Mouse (Mus musculus) hindbrain, embryonic 10.5 days (tissue): Measurements from ENCODE around the gene Nampt. TPM values are rescaled to one million over a fixed set of nuclear protein-coding genes. Genes with fewer than 3 reads are reported as not detected.

Experiments
- DNase-seq: peaks from one replicate; pipeline ENCODE4 v3.0.0-alpha.2; 2017; ENCODE audit warnings: low spot score
- H3K27ac ChIP-seq: fragments of 300-500 bp; sonication (generic); 2 replicates; pipeline ENCODE4 v1.5.1; 2016; ENCODE audit warnings: mild to moderate bottlenecking, moderate library complexity
- H3K27me3 ChIP-seq: fragments of 300-500 bp; sonication (generic); 2 replicates; pipeline ENCODE4 v1.6.1; 2016; ENCODE audit warnings: mild to moderate bottlenecking; ENCODE audit not compliant: poor library complexity, insufficient read depth, severe bottlenecking
- H3K36me3 ChIP-seq: fragments of 300-500 bp; sonication (generic); 2 replicates; pipeline ENCODE4 v1.6.1; 2016; ENCODE audit warnings: mild to moderate bottlenecking, moderate library complexity
- H3K4me1 ChIP-seq: fragments of 300-500 bp; sonication (generic); replicated peaks from 2 replicates; pipeline ENCODE4 v1.6.1; 2016; ENCODE audit warnings: mild to moderate bottlenecking
- H3K4me3 ChIP-seq: fragments of 300-500 bp; sonication (generic); 2 replicates; pipeline ENCODE4 v1.5.1; 2016; ENCODE audit warnings: mild to moderate bottlenecking, moderate library complexity
- H3K9me3 ChIP-seq: fragments of 300-500 bp; sonication (generic); 2 replicates; pipeline ENCODE4 v1.6.1; 2016; ENCODE audit warnings: mild to moderate bottlenecking, moderate library complexity
- WGBS: fragments of 180-500 bp; shearing (Covaris S2); methylation state at CpG from one replicate; pipeline ENCODE4 v1.1.7; 2016; 5-methylcytosine and 5-hydroxymethylcytosine counted together
- polyA plus RNA-seq: library from polyadenylated mRNA; unstranded; fragments of >200 nt; fragmentation: Nextera tagmentation; extraction: Ambion mirVana; gene quantifications from 2 replicates; pipeline ENCODE4 v1.2.1, GENCODE M21; 2016

Nampt gene
- 26.6 and 35.8 TPM in 2 replicates for polyA plus RNA-seq

GRCm38 (mm10) chr12:32819416-32819815, at the start of gene Nampt:
TSS of gene Nampt (plus strand) at chr12:32819545.
- peak; percentile 15 for DNase-seq

GRCm38 (mm10) chr12:32770766-32771165, 48.6 kb upstream of the Nampt start:
- whole genome bisulfite sequencing = 87% methylated on average over 4 of the region's 4 CpGs
- Histone ChIP-seq H3K4me3 (no peak overlapping the region), H3K9me3 (no peaks in the 10 kb centered on the region), H3K36me3 (no peaks in the 10 kb centered on the region), H3K27me3 (no peaks in the 10 kb centered on the region), H3K27ac (no peak overlapping the region), H3K4me1 (no peaks in the 10 kb centered on the region)
- DNase-seq = no peak

More at GRCm38 (mm10) chr12:32819416-32819815, at the start of gene Nampt:
- no peaks in the 10 kb centered on the region for H3K9me3 ChIP-seq
- H3K4me3 ChIP-seq = peak within 1 kb of the TSS; percentile 85
- peaks cover 13% of the 10 kb centered on the region for H3K36me3 ChIP-seq
- 10% methylated on average over 5 of the region's 5 CpGs for WGBS
- H3K27me3 ChIP-seq = no peaks in the 10 kb centered on the region
- H3K4me1 ChIP-seq = peaks cover 17% of the 10 kb centered on the region
- H3K27ac ChIP-seq = peak within 1 kb of the TSS; percentile 96

- Histone ChIP-seq H3K4me3 (no peak overlapping the region), H3K27ac (no peak overlapping the region), H3K36me3 (no peaks in the 10 kb centered on the region), H3K9me3 (no peaks in the 10 kb centered on the region), H3K4me1 (no peaks in the 10 kb centered on the region), H3K27me3 (no peaks in the 10 kb centered on the region)
- 89% methylated on average over 5 of the region's 5 CpGs for WGBS
- DNase-seq = no peak
Observed at GRCm38 (mm10) chr12:32774592-32774991, 44.8 kb upstream of the Nampt start.

- H3K27me3 ChIP-seq = no peaks in the 10 kb centered on the region
- H3K27ac ChIP-seq = no peak overlapping the region
- no peak overlapping the region for H3K4me3 ChIP-seq
- H3K36me3 ChIP-seq = no peaks in the 10 kb centered on the region
- H3K4me1 ChIP-seq = no peaks in the 10 kb centered on the region
- 84% methylated on average over 3 of the region's 3 CpGs for WGBS
- H3K9me3 ChIP-seq = no peaks in the 10 kb centered on the region
- DNase-seq = no peak
Observed at GRCm38 (mm10) chr12:32789092-32789491, 30.3 kb upstream of the Nampt start.

GRCm38 (mm10) chr12:32795765-32796471, 23.4 kb upstream of the Nampt start:
- DNase-seq = no peak
- WGBS = 77% methylated on average over 8 of the region's 8 CpGs
- Histone ChIP-seq H3K4me3 (no peak overlapping the region), H3K4me1 (no peaks in the 10 kb centered on the region), H3K27me3 (no peaks in the 10 kb centered on the region), H3K27ac (no peak overlapping the region), H3K36me3 (no peaks in the 10 kb centered on the region), H3K9me3 (no peaks in the 10 kb centered on the region)

- H3K9me3 ChIP-seq = no peaks in the 10 kb centered on the region
- H3K36me3 ChIP-seq = no peaks in the 10 kb centered on the region
- no peak overlapping the region for H3K27ac ChIP-seq
- 82% methylated on average over 3 of the region's 3 CpGs for WGBS
- no peaks in the 10 kb centered on the region for H3K4me1 ChIP-seq
- DNase-seq = no peak
- H3K4me3 ChIP-seq = no peak overlapping the region
- H3K27me3 ChIP-seq = no peaks in the 10 kb centered on the region
Observed at GRCm38 (mm10) chr12:32797438-32797837, 21.9 kb upstream of the Nampt start.

- WGBS = 84% methylated on average over 7 of the region's 7 CpGs
- Histone ChIP-seq H3K27ac (no peak overlapping the region), H3K36me3 (no peaks in the 10 kb centered on the region), H3K4me3 (no peak overlapping the region), H3K27me3 (no peaks in the 10 kb centered on the region), H3K9me3 (no peaks in the 10 kb centered on the region), H3K4me1 (no peaks in the 10 kb centered on the region)
- no peak for DNase-seq
Observed at GRCm38 (mm10) chr12:32801078-32801477, 18.3 kb upstream of the Nampt start.

GRCm38 (mm10) chr12:32805559-32805958, 13.8 kb upstream of the Nampt start:
- WGBS = 76% methylated on average over 1 of the region's 1 CpGs
- DNase-seq = no peak

GRCm38 (mm10) chr12:32819823-32820605, 669 bp downstream of the Nampt start:
- under 1% methylated on average over 80 of the region's 80 CpGs for WGBS
- peak; percentile 99 for DNase-seq
- peaks cover 19% of the 10 kb centered on the region for H3K36me3 ChIP-seq

More at GRCm38 (mm10) chr12:32805559-32805958, 13.8 kb upstream of the Nampt start:
- Histone ChIP-seq H3K36me3 (no peaks in the 10 kb centered on the region), H3K4me3 (no peak overlapping the region), H3K9me3 (no peaks in the 10 kb centered on the region), H3K4me1 (no peaks in the 10 kb centered on the region), H3K27ac (no peak overlapping the region), H3K27me3 (no peaks in the 10 kb centered on the region)

GRCm38 (mm10) chr12:32820688-32821503, 1.6 kb downstream of the Nampt start:
- Histone ChIP-seq H3K4me3 (peak overlapping the region; percentile 85), H3K4me1 (peaks cover 24% of the 10 kb centered on the region), H3K36me3 (peaks cover 21% of the 10 kb centered on the region), H3K27me3 (no peaks in the 10 kb centered on the region), H3K9me3 (no peaks in the 10 kb centered on the region), H3K27ac (peak overlapping the region; percentile 96)
- peak; percentile 77 for DNase-seq
- 2% methylated on average over 49 of the region's 49 CpGs for WGBS

More at GRCm38 (mm10) chr12:32819823-32820605, 669 bp downstream of the Nampt start:
- Histone ChIP-seq H3K9me3 (no peaks in the 10 kb centered on the region), H3K4me1 (peaks cover 23% of the 10 kb centered on the region), H3K4me3 (peak overlapping the region; percentile 85), H3K27me3 (no peaks in the 10 kb centered on the region), H3K27ac (peak overlapping the region; percentile 96)

GRCm38 (mm10) chr12:32821504-32822011, 2.2 kb downstream of the Nampt start:
- Histone ChIP-seq H3K36me3 (peaks cover 25% of the 10 kb centered on the region), H3K27me3 (no peaks in the 10 kb centered on the region), H3K9me3 (no peaks in the 10 kb centered on the region), H3K4me3 (peak overlapping the region; percentile 85), H3K27ac (no peak overlapping the region), H3K4me1 (peaks cover 24% of the 10 kb centered on the region)
- WGBS = 55% methylated on average over 2 of the region's 2 CpGs
- no peak for DNase-seq

GRCm38 (mm10) chr12:32822066-32822465, 2.7 kb downstream of the Nampt start:
- Histone ChIP-seq H3K27ac (no peak overlapping the region), H3K27me3 (no peaks in the 10 kb centered on the region)
- 78% methylated on average over 4 of the region's 4 CpGs for WGBS

More at GRCm38 (mm10) chr12:32822066-32822465, 2.7 kb downstream of the Nampt start:
- Histone ChIP-seq H3K36me3 (peaks cover 25% of the 10 kb centered on the region), H3K4me3 (peak overlapping the region; percentile 11; the same call in 1 of the 2 replicates), H3K9me3 (no peaks in the 10 kb centered on the region), H3K4me1 (peaks cover 24% of the 10 kb centered on the region)
- DNase-seq = no peak
